Mouse (Mus musculus): ENCODE results near the gene Smndc1.
"Not testable (repeated sequence)": the region's sequence is repeated elsewhere in the genome, so short reads cannot be mapped to it uniquely, and the experiment has no call there.

GRCm38 (mm10) chr19:53395805-53396204 is 5.4 kb upstream of the Smndc1 start:
- not testable (repeated sequence) for TF ChIP-seq CTCF, EP300 (IDR thresholded peaks at IDR 0.05)

All from lung, postnatal 0 days (tissue).